Mouse (Mus musculus): ENCODE results near the gene Csad. TPM values are rescaled to one million over a fixed set of nuclear protein-coding genes. Genes with fewer than 3 reads are reported as not detected.
A peak's percentile ranks its signal among the peaks of the same experiment; 100 is the strongest.

Csad gene
- polyA plus RNA-seq, 1 experiment from 2014 or later: 27.9 TPM

DNA sequence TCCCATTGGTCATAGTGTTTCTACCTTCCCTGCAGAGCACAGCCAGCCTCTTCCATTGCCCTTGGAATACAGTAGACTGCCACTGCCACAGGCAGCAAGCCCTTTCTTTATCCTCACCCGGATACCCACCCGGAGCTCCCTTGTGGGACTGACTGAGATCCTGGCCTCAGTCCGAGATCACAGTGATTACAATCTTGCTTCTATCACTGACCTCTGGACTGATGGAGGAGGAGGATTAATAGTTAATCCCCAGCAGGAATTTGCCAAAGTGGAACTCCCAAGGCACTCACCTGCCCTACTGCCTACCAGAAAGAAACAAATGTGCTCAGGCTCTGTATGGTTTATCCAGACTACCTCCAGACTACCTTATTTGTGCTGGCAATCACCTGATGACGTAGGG is 55.0 kb downstream of the Csad start:
- Histone ChIP-seq H3K27ac (ENCODE audit: low read depth, low read length) (no peak overlapping the region), H3K4me3 (ENCODE audit: low read depth, low read length) (no peak overlapping the region), H3K4me1 (replicated peaks; ENCODE audit: control insufficient read depth, insufficient read depth, low read length) (no peaks in the 10 kb centered on the region; the same call in 1 of the 2 replicates), H3K36me3 (ENCODE audit: control insufficient read depth, insufficient read depth, low read length) (no peaks in the 10 kb centered on the region), H3K27me3 (ENCODE audit: control insufficient read depth, insufficient read depth, low read length) (peaks cover 14% of the 10 kb centered on the region), H3K9me3 (ENCODE audit: control insufficient read depth, low read length) (no peaks in the 10 kb centered on the region), H3K9ac (ENCODE audit: low read depth, low read length) (no peak overlapping the region), H3K4me2 (replicated peaks; ENCODE audit: low read depth, low read length) (no peak overlapping the region)
- no peak for DNase-seq (ENCODE audit: low spot score)
- ATAC-seq (ENCODE audit: low FRiP score): no peak
- 75% methylated on average over 4 of the region's 4 CpGs for WGBS

GRCm38 (mm10) chr15:102147674-102148402 is 56.7 kb downstream of the Csad start:
- Histone ChIP-seq H3K9ac (ENCODE audit: low read depth, low read length) (no peak overlapping the region), H3K27me3 (ENCODE audit: control insufficient read depth, insufficient read depth, low read length) (peaks cover 30% of the 10 kb centered on the region), H3K4me1 (replicated peaks; ENCODE audit: control insufficient read depth, insufficient read depth, low read length) (no peaks in the 10 kb centered on the region; the same call in 1 of the 2 replicates), H3K9me3 (ENCODE audit: control insufficient read depth, low read length) (no peaks in the 10 kb centered on the region), H3K4me3 (ENCODE audit: low read depth, low read length) (no peak overlapping the region), H3K27ac (ENCODE audit: low read depth, low read length) (no peak overlapping the region), H3K36me3 (ENCODE audit: control insufficient read depth, insufficient read depth, low read length) (no peaks in the 10 kb centered on the region), H3K4me2 (replicated peaks; ENCODE audit: low read depth, low read length) (no peak overlapping the region)
- ATAC-seq (ENCODE audit: low FRiP score) (no peak), DNase-seq (ENCODE audit: low spot score) (no peak)
- WGBS: 72% methylated on average over 16 of the region's 16 CpGs

DNA sequence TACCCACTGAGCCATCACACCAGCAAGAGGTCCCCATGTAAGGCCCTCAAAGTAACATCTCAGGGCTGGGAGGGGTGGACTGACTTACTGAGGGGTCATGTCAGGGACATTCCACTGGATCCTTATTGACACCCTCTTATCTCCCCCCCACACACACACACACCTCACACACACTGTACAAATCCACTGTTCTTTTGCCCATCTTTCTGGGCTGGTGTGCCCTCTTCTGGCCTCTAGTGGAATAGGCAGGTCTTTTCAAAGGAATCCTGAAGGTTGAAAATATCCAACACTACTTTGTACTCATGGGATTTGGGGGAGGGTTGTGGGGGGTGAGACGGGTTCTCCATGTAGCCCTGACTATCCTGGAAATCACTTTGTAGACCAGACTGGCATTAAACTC is 57.6 kb downstream of the Csad start:
- no peak for ATAC-seq (ENCODE audit: low FRiP score)
- Histone ChIP-seq H3K4me2 (replicated peaks; ENCODE audit: low read depth, low read length) (no peak overlapping the region), H3K4me3 (ENCODE audit: low read depth, low read length) (no peak overlapping the region), H3K4me1 (replicated peaks; ENCODE audit: control insufficient read depth, insufficient read depth, low read length) (no peaks in the 10 kb centered on the region), H3K9ac (ENCODE audit: low read depth, low read length) (no peak overlapping the region), H3K36me3 (ENCODE audit: control insufficient read depth, insufficient read depth, low read length) (no peaks in the 10 kb centered on the region), H3K27me3 (ENCODE audit: control insufficient read depth, insufficient read depth, low read length) (peaks cover 30% of the 10 kb centered on the region), H3K27ac (ENCODE audit: low read depth, low read length) (no peak overlapping the region), H3K9me3 (ENCODE audit: control insufficient read depth, low read length) (no peaks in the 10 kb centered on the region)
- WGBS: 5% methylated on average over 1 of the region's 1 CpGs
- peak; percentile 60 for DNase-seq (ENCODE audit: low spot score)

GRCm38 (mm10) chr15:102146089-102146488 is 58.4 kb downstream of the Csad start:
- ATAC-seq (ENCODE audit: low FRiP score) (no peak), DNase-seq (ENCODE audit: low spot score) (no peak)
- H3K4me3 ChIP-seq (ENCODE audit: low read depth, low read length): no peak overlapping the region
- H3K9ac ChIP-seq (ENCODE audit: low read depth, low read length): no peak overlapping the region
- H3K27me3 ChIP-seq (ENCODE audit: control insufficient read depth, insufficient read depth, low read length): peaks cover 30% of the 10 kb centered on the region
- no peak overlapping the region for H3K27ac ChIP-seq (ENCODE audit: low read depth, low read length)
- whole genome bisulfite sequencing: 92% methylated on average over 5 of the region's 5 CpGs
- no peaks in the 10 kb centered on the region for H3K4me1 ChIP-seq (replicated peaks; ENCODE audit: control insufficient read depth, insufficient read depth, low read length)
- no peaks in the 10 kb centered on the region for H3K36me3 ChIP-seq (ENCODE audit: control insufficient read depth, insufficient read depth, low read length)
- no peaks in the 10 kb centered on the region for H3K9me3 ChIP-seq (ENCODE audit: control insufficient read depth, low read length)
- no peak overlapping the region for H3K4me2 ChIP-seq (replicated peaks; ENCODE audit: low read depth, low read length)

GRCm38 (mm10) chr15:102145330-102145729 is 59.2 kb downstream of the Csad start:
- no peaks in the 10 kb centered on the region for H3K4me1 ChIP-seq (replicated peaks; ENCODE audit: control insufficient read depth, insufficient read depth, low read length)
- no peak overlapping the region for H3K4me2 ChIP-seq (replicated peaks; ENCODE audit: low read depth, low read length)
- peaks cover 30% of the 10 kb centered on the region for H3K27me3 ChIP-seq (ENCODE audit: control insufficient read depth, insufficient read depth, low read length)
- no peak overlapping the region for H3K4me3 ChIP-seq (ENCODE audit: low read depth, low read length)
- 89% methylated on average over 10 of the region's 10 CpGs for WGBS
- DNase-seq (ENCODE audit: low spot score): no peak
- H3K27ac ChIP-seq (ENCODE audit: low read depth, low read length): no peak overlapping the region
- no peak for ATAC-seq (ENCODE audit: low FRiP score)
- H3K9me3 ChIP-seq (ENCODE audit: control insufficient read depth, low read length): no peaks in the 10 kb centered on the region
- no peaks in the 10 kb centered on the region for H3K36me3 ChIP-seq (ENCODE audit: control insufficient read depth, insufficient read depth, low read length)
- H3K9ac ChIP-seq (ENCODE audit: low read depth, low read length): no peak overlapping the region

- Histone ChIP-seq H3K9ac (ENCODE audit: low read depth, low read length) (peak overlapping the region; percentile 38; the same call in 1 of the 2 replicates), H3K9me3 (ENCODE audit: control insufficient read depth, low read length) (no peaks in the 10 kb centered on the region), H3K27me3 (ENCODE audit: control insufficient read depth, insufficient read depth, low read length) (peaks cover 30% of the 10 kb centered on the region), H3K27ac (ENCODE audit: low read depth, low read length) (no peak overlapping the region), H3K4me3 (ENCODE audit: low read depth, low read length) (0 out of 2 replicates have a peak overlapping the region, but pooled peaks have one; percentile 6), H3K36me3 (ENCODE audit: control insufficient read depth, insufficient read depth, low read length) (no peaks in the 10 kb centered on the region), H3K4me2 (replicated peaks; ENCODE audit: low read depth, low read length) (peak overlapping the region; percentile 15; the same call in 1 of the 2 replicates), H3K4me1 (replicated peaks; ENCODE audit: control insufficient read depth, insufficient read depth, low read length) (no peaks in the 10 kb centered on the region)
- WGBS: 10% methylated on average over 19 of the region's 19 CpGs
- ATAC-seq (ENCODE audit: low FRiP score): no peak
- DNase-seq (ENCODE audit: low spot score): no peak
Observed at GRCm38 (mm10) chr15:102144726-102145125, 59.8 kb downstream of the Csad start.

- H3K36me3 ChIP-seq (ENCODE audit: control insufficient read depth, insufficient read depth, low read length): no peaks in the 10 kb centered on the region
- H3K27ac ChIP-seq (ENCODE audit: low read depth, low read length): no peak within 1 kb of the TSS
- 0 out of 2 replicates have a peak within 1 kb of the TSS, but pooled peaks have one; percentile 6 for H3K4me3 ChIP-seq (ENCODE audit: low read depth, low read length)
- ATAC-seq (ENCODE audit: low FRiP score) (no peak), DNase-seq (ENCODE audit: low spot score) (peak; percentile 35)
- H3K4me1 ChIP-seq (replicated peaks; ENCODE audit: control insufficient read depth, insufficient read depth, low read length): no peaks in the 10 kb centered on the region
- H3K27me3 ChIP-seq (ENCODE audit: control insufficient read depth, insufficient read depth, low read length): peaks cover 30% of the 10 kb centered on the region
- no peaks in the 10 kb centered on the region for H3K9me3 ChIP-seq (ENCODE audit: control insufficient read depth, low read length)
- peak within 1 kb of the TSS; percentile 38; the same call in 1 of the 2 replicates for H3K9ac ChIP-seq (ENCODE audit: low read depth, low read length)
- 5% methylated on average over 22 of the region's 22 CpGs for WGBS
- peak within 1 kb of the TSS; percentile 15; the same call in 1 of the 2 replicates for H3K4me2 ChIP-seq (replicated peaks; ENCODE audit: low read depth, low read length)
Observed at GRCm38 (mm10) chr15:102144274-102144711, 60.2 kb downstream of the Csad start, which contains the start of gene Igfbp6. Gene Igfbp6, plus strand, starts transcription at chr15:102144362.

GRCm38 (mm10) chr15:102142914-102143912 is 61.3 kb downstream of the Csad start:
- Histone ChIP-seq H3K4me2 (replicated peaks; ENCODE audit: low read depth, low read length) (no peak overlapping the region), H3K4me1 (replicated peaks; ENCODE audit: control insufficient read depth, insufficient read depth, low read length) (no peaks in the 10 kb centered on the region), H3K27ac (ENCODE audit: low read depth, low read length) (no peak overlapping the region), H3K9ac (ENCODE audit: low read depth, low read length) (no peak overlapping the region), H3K9me3 (ENCODE audit: control insufficient read depth, low read length) (no peaks in the 10 kb centered on the region), H3K36me3 (ENCODE audit: control insufficient read depth, insufficient read depth, low read length) (no peaks in the 10 kb centered on the region), H3K4me3 (ENCODE audit: low read depth, low read length) (no peak overlapping the region), H3K27me3 (ENCODE audit: control insufficient read depth, insufficient read depth, low read length) (peaks cover 30% of the 10 kb centered on the region)
- DNase-seq (ENCODE audit: low spot score): peak; percentile 20
- WGBS: 60% methylated on average over 23 of the region's 23 CpGs
- ATAC-seq (ENCODE audit: low FRiP score): no peak
